In the genomic region with DNA sequence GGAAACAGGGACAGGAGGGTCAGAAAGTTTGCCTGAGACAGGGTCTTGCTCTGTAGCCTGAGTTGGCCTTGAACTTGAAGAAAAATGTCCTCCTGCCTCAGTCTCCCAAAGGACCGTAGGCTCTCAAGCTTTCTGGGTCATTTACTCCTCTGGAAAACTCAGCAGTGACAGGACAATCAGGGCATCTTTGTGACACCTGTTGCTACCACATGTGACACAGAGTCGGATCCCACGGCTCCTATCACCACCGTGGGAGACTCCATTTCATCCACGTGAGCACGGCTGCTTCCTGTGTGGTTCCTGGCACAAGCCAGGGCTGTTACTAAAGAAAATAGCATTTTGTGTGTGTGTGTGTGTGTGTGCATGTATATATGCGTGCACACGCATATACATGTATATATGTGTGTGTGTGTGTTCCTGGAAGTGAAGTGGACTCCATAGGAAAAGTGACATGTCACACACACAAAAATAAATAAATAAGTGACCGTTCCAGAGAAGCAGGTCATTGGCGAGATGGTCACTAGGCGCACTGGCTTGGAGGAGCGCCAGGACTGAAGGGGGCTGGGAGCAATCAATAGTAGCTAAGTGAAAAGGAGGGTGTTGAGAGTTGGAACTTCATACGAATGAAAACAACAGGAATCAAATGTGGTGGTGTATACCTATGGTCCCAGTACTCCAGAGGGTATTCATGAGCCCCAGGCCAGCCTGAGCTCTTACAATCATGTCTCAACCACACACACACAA, we compare ENCODE assay signal across 22 mouse cellular contexts. TPM values are rescaled to one million over a fixed set of nuclear protein-coding genes. Genes with fewer than 3 reads are reported as not detected.
DNase-seq lines count a peak whose midpoint lies in the region; ATAC-seq lines count a peak whose summit lies in the region.
"Had no signal": no experiment of that assay in that cellular context is flagged by ENCODE, and none has a peak within 500 bp of the region (broad histone marks: within the 10 kb centered on the region; RNA-seq: fewer than 3 reads in every experiment).

No protein-coding gene starts in this region.

- H3K4me3 ChIP-seq in hindbrain, embryonic 13.5 days = no peak overlapping the region
- H3K4me3 ChIP-seq in hindbrain, embryonic 14.5 days (replicated peaks; ENCODE audit: low read length) = no peak overlapping the region
- no peak overlapping the region for H3K4me3 ChIP-seq in neural tube, embryonic 15.5 days (replicated peaks)
- no peak overlapping the region for H3K4me3 ChIP-seq in midbrain, embryonic 13.5 days (replicated peaks)
- H3K4me3 ChIP-seq: embryonic facial prominence, embryonic 12.5 days; forebrain, embryonic 12.5 days; gastrocnemius, adult 2 months; heart, embryonic 13.5 days; hindbrain, embryonic 15.5 days had no signal

- H3K4me2 ChIP-seq in hindbrain, embryonic 13.5 days = no peak overlapping the region
- H3K4me2 ChIP-seq in hindbrain, embryonic 14.5 days (replicated peaks) = no peak overlapping the region
- no peak overlapping the region for H3K4me2 ChIP-seq in neural tube, embryonic 15.5 days
- H3K4me2 ChIP-seq in midbrain, embryonic 13.5 days (replicated peaks) = no peak overlapping the region
- H3K4me2 ChIP-seq: heart, embryonic 13.5 days; hindbrain, embryonic 15.5 days had no signal

- WGBS in hindbrain, embryonic 13.5 days = 70% methylated on average over 13 of the region's 13 CpGs
- 63% methylated on average over 13 of the region's 13 CpGs for WGBS in hindbrain, embryonic 14.5 days
- 69% methylated on average over 13 of the region's 13 CpGs for WGBS in neural tube, embryonic 15.5 days
- WGBS in midbrain, embryonic 13.5 days = 86% methylated on average over 13 of the region's 13 CpGs

- H3K27me3 ChIP-seq in hindbrain, embryonic 13.5 days = no peaks in the 10 kb centered on the region
- H3K27me3 ChIP-seq in hindbrain, embryonic 14.5 days (ENCODE audit: control insufficient read depth, insufficient read depth, low read length) = no peaks in the 10 kb centered on the region
- no peaks in the 10 kb centered on the region for H3K27me3 ChIP-seq in neural tube, embryonic 15.5 days (replicated peaks)
- peaks cover 13% of the 10 kb centered on the region; the same call in 1 of the 2 replicates for H3K27me3 ChIP-seq in midbrain, embryonic 13.5 days
- H3K27me3 ChIP-seq: hindbrain, embryonic 15.5 days had no signal

- DNase-seq in cerebellum, adult 9-11 months = peak; percentile 37
- DNase-seq in cerebellum, adult 18-20 months = no peak
- DNase-seq in hindbrain, embryonic 14.5 days (ENCODE audit: low spot score) = no peak
- DNase-seq in retina, postnatal 1 day = peak; percentile 56
- DNase-seq in retina, embryonic 14.5 days (ENCODE audit: low spot score) = no peak
- DNase-seq: adrenal gland, adult 2 months; adrenal gland, postnatal 25 days; embryo, embryonic 11 days; gastrocnemius, adult 2 months; gastrocnemius, postnatal 25 days; heart, postnatal 36 days; kidney, adult 11 months had no signal

- no peak for ATAC-seq in hindbrain, embryonic 13.5 days (ENCODE audit: low FRiP score)
- ATAC-seq in hindbrain, embryonic 14.5 days (ENCODE audit: low FRiP score) = no peak
- no peak for ATAC-seq in neural tube, embryonic 15.5 days (ENCODE audit: low FRiP score)
- no peak for ATAC-seq in midbrain, embryonic 13.5 days

- no peaks in the 10 kb centered on the region for H3K36me3 ChIP-seq in hindbrain, embryonic 13.5 days
- no peaks in the 10 kb centered on the region for H3K36me3 ChIP-seq in hindbrain, embryonic 14.5 days (replicated peaks; ENCODE audit: control insufficient read depth, insufficient read depth)
- H3K36me3 ChIP-seq in neural tube, embryonic 15.5 days = no peaks in the 10 kb centered on the region
- no peaks in the 10 kb centered on the region for H3K36me3 ChIP-seq in midbrain, embryonic 13.5 days
- H3K36me3 ChIP-seq: embryonic facial prominence, embryonic 12.5 days; forebrain, embryonic 12.5 days; heart, embryonic 13.5 days; hindbrain, embryonic 15.5 days had no signal

- no peak overlapping the region for H3K9ac ChIP-seq in hindbrain, embryonic 13.5 days
- H3K9ac ChIP-seq in hindbrain, embryonic 14.5 days = no peak overlapping the region
- no peak overlapping the region for H3K9ac ChIP-seq in neural tube, embryonic 15.5 days (replicated peaks)
- no peak overlapping the region for H3K9ac ChIP-seq in midbrain, embryonic 13.5 days (replicated peaks)
- H3K9ac ChIP-seq: embryonic facial prominence, embryonic 12.5 days; forebrain, embryonic 12.5 days; heart, embryonic 13.5 days; hindbrain, embryonic 15.5 days had no signal

- H3K9me3 ChIP-seq in hindbrain, embryonic 13.5 days = no peaks in the 10 kb centered on the region
- H3K9me3 ChIP-seq in hindbrain, embryonic 14.5 days (ENCODE audit: control insufficient read depth, low read length) = no peaks in the 10 kb centered on the region
- no peaks in the 10 kb centered on the region for H3K9me3 ChIP-seq in neural tube, embryonic 15.5 days (replicated peaks)
- no peaks in the 10 kb centered on the region for H3K9me3 ChIP-seq in midbrain, embryonic 13.5 days
- H3K9me3 ChIP-seq: forebrain, embryonic 12.5 days; hindbrain, embryonic 15.5 days had no signal

- peaks cover 59% of the 10 kb centered on the region for H3K4me1 ChIP-seq in hindbrain, embryonic 13.5 days (replicated peaks)
- H3K4me1 ChIP-seq in hindbrain, embryonic 14.5 days (replicated peaks; ENCODE audit: control insufficient read depth, insufficient read depth, low read length) = peaks cover 30% of the 10 kb centered on the region
- H3K4me1 ChIP-seq in neural tube, embryonic 15.5 days = peaks cover 40% of the 10 kb centered on the region
- H3K4me1 ChIP-seq in midbrain, embryonic 13.5 days (replicated peaks) = peaks cover 52% of the 10 kb centered on the region

- peak overlapping the region; percentile 73; the same call in 1 of the 2 replicates for H3K27ac ChIP-seq in hindbrain, embryonic 13.5 days
- no peak overlapping the region for H3K27ac ChIP-seq in hindbrain, embryonic 14.5 days
- H3K27ac ChIP-seq in neural tube, embryonic 15.5 days (replicated peaks) = 0 out of 2 replicates have a peak overlapping the region, but pooled peaks have one; percentile 1
- H3K27ac ChIP-seq in midbrain, embryonic 13.5 days = no peak overlapping the region
- H3K27ac ChIP-seq: embryonic facial prominence, embryonic 12.5 days; forebrain, embryonic 12.5 days; gastrocnemius, adult 2 months; heart, embryonic 13.5 days; hindbrain, embryonic 15.5 days had no signal

RNA-seq across cellular contexts. Expression of a gene that starts 7.4 kb away (rescaled TPM):
- polyA plus RNA-seq in hindbrain, embryonic 13.5 days (2015; fragmentation: Nextera tagmentation; extraction: Ambion mirVana) = 2.6 and 3.2 TPM in 2 replicates
- 0.77 and 1.2 TPM in 2 replicates for polyA plus RNA-seq in hindbrain, embryonic 14.5 days (2014; fragmentation: Nextera tagmentation; extraction: Ambion mirVana)
- 0.64 and 0.72 TPM in 2 replicates for polyA plus RNA-seq in neural tube, embryonic 15.5 days (2015; fragmentation: Nextera tagmentation; extraction: Ambion mirVana)
- polyA plus RNA-seq in midbrain, embryonic 13.5 days (2015; fragmentation: Nextera tagmentation; extraction: Ambion mirVana) = 0.71 and 0.99 TPM in 2 replicates
- polyA plus RNA-seq: adrenal gland, adult 2 months; forebrain, embryonic 12.5 days; forebrain, embryonic 16.5 days; heart, embryonic 13.5 days; heart, postnatal 0 days; intestine, embryonic 14.5 days had no signal

RNA-seq across cellular contexts. Expression of a gene that starts 18.0 kb away (rescaled TPM):
- 2.1 and 2.5 TPM in 2 replicates for polyA plus RNA-seq in hindbrain, embryonic 13.5 days (2015; fragmentation: Nextera tagmentation; extraction: Ambion mirVana)
- polyA plus RNA-seq in hindbrain, embryonic 14.5 days (2014; fragmentation: Nextera tagmentation; extraction: Ambion mirVana) = 0.42 and 1.4 TPM in 2 replicates
- 1.00 and 3.7 TPM in 2 replicates for polyA plus RNA-seq in neural tube, embryonic 15.5 days (2015; fragmentation: Nextera tagmentation; extraction: Ambion mirVana)
- 0.79 and 1.1 TPM in 2 replicates for polyA plus RNA-seq in midbrain, embryonic 13.5 days (2015; fragmentation: Nextera tagmentation; extraction: Ambion mirVana)

RNA-seq across cellular contexts. Expression of a gene that starts 29.7 kb away (rescaled TPM):
- not detected in 2 replicates for polyA plus RNA-seq in hindbrain, embryonic 13.5 days (2015; fragmentation: Nextera tagmentation; extraction: Ambion mirVana)
- polyA plus RNA-seq in hindbrain, embryonic 14.5 days (2014; fragmentation: Nextera tagmentation; extraction: Ambion mirVana) = not detected in 2 replicates
- not detected in 2 replicates for polyA plus RNA-seq in neural tube, embryonic 15.5 days (2015; fragmentation: Nextera tagmentation; extraction: Ambion mirVana)
- polyA plus RNA-seq in midbrain, embryonic 13.5 days (2015; fragmentation: Nextera tagmentation; extraction: Ambion mirVana) = not detected in 2 replicates
- polyA plus RNA-seq: embryonic facial prominence, embryonic 12.5 days; forebrain, embryonic 12.5 days; forebrain, embryonic 16.5 days; heart, embryonic 13.5 days; heart, postnatal 0 days; hindbrain, embryonic 15.5 days; intestine, embryonic 14.5 days had no signal

RNA-seq across cellular contexts. Expression of a gene that starts 42.9 kb away (rescaled TPM):
- 97.6 and 102 TPM in 2 replicates for polyA plus RNA-seq in hindbrain, embryonic 13.5 days (2015; fragmentation: Nextera tagmentation; extraction: Ambion mirVana)
- 44.9 and 51.3 TPM in 2 replicates for polyA plus RNA-seq in hindbrain, embryonic 14.5 days (2014; fragmentation: Nextera tagmentation; extraction: Ambion mirVana)
- 59.4 and 84.9 TPM in 2 replicates for polyA plus RNA-seq in neural tube, embryonic 15.5 days (2015; fragmentation: Nextera tagmentation; extraction: Ambion mirVana)
- polyA plus RNA-seq in midbrain, embryonic 13.5 days (2015; fragmentation: Nextera tagmentation; extraction: Ambion mirVana) = 118 and 125 TPM in 2 replicates

Comparison
In these comparisons a context has a peak if more than half of its experiments do, and no peak if none do; other contexts are left out.
1. DNase-seq: peak in cerebellum, adult 9-11 months (single experiment) and retina, postnatal 1 day (single experiment); none in cerebellum, adult 18-20 months (0 of 2), hindbrain, embryonic 14.5 days (single experiment) and retina, embryonic 14.5 days (single experiment).
2. H3K27ac ChIP-seq: peak in hindbrain, embryonic 13.5 days (single experiment) and neural tube, embryonic 15.5 days (single experiment); none in hindbrain, embryonic 14.5 days (single experiment) and midbrain, embryonic 13.5 days (single experiment).